In genomic region chr17:27355717-27356116, GRCm38 (mm10) we compare ENCODE assay signal across 20 mouse cellular contexts.
A peak's percentile ranks its signal among the peaks of the same experiment; 100 is the strongest.
DNase-seq lines count a peak whose midpoint lies in the region; ATAC-seq and TF ChIP-seq lines count a peak whose summit lies in the region.
"Had no signal": no experiment of that assay in that cellular context is flagged by ENCODE, and none has a peak within 500 bp of the region (broad histone marks: within the 10 kb centered on the region; RNA-seq: fewer than 3 reads in every experiment).

No protein-coding gene starts in this region.

- H3K27me3 ChIP-seq in forebrain, embryonic 14.5 days (replicated peaks; ENCODE audit: control insufficient read depth, insufficient read depth, low read length), result no peaks in the 10 kb centered on the region; the same call in 1 of the 2 replicates
- no peaks in the 10 kb centered on the region for H3K27me3 ChIP-seq in forebrain, embryonic 11.5 days (ENCODE audit: control insufficient read depth, insufficient read depth, low read length)
- no peaks in the 10 kb centered on the region for H3K27me3 ChIP-seq in midbrain, embryonic 12.5 days
- no peaks in the 10 kb centered on the region for H3K27me3 ChIP-seq in midbrain, embryonic 15.5 days (replicated peaks)
- H3K27me3 ChIP-seq in testis, adult 2 months (ENCODE audit: control insufficient read depth, insufficient read depth, low read length), result no peaks in the 10 kb centered on the region
- H3K27me3 ChIP-seq: embryonic facial prominence, embryonic 12.5 days had no signal

- no peak for ATAC-seq in forebrain, embryonic 14.5 days
- no peak for ATAC-seq in forebrain, embryonic 11.5 days (replicated peaks; ENCODE audit: low FRiP score)
- ATAC-seq in midbrain, embryonic 12.5 days (ENCODE audit: low FRiP score, low read depth), result no peak
- ATAC-seq in midbrain, embryonic 15.5 days (replicated peaks), result no peak
- ATAC-seq: inflammation-experienced regulatory T-cells, adult 6 months; intestine, postnatal 0 days had no signal

- H3K4me1 ChIP-seq in forebrain, embryonic 14.5 days (ENCODE audit: control insufficient read depth, insufficient read depth, low read length), result no peaks in the 10 kb centered on the region
- no peaks in the 10 kb centered on the region for H3K4me1 ChIP-seq in forebrain, embryonic 11.5 days (replicated peaks; ENCODE audit: control insufficient read depth, insufficient read depth, low read length)
- peaks cover 7% of the 10 kb centered on the region; the same call in 1 of the 2 replicates for H3K4me1 ChIP-seq in midbrain, embryonic 12.5 days
- peaks cover 2% of the 10 kb centered on the region for H3K4me1 ChIP-seq in midbrain, embryonic 15.5 days
- H3K4me1 ChIP-seq in testis, adult 2 months (ENCODE audit: control insufficient read depth, insufficient read depth, low read length), result peaks cover 14% of the 10 kb centered on the region
- H3K4me1 ChIP-seq: embryonic facial prominence, embryonic 12.5 days had no signal

- no peak overlapping the region for H3K4me2 ChIP-seq in forebrain, embryonic 14.5 days (ENCODE audit: low read length)
- H3K4me2 ChIP-seq in forebrain, embryonic 11.5 days (ENCODE audit: low read depth, low read length, severe bottlenecking), result no peak overlapping the region
- H3K4me2 ChIP-seq in midbrain, embryonic 12.5 days (replicated peaks), result no peak overlapping the region
- H3K4me2 ChIP-seq in midbrain, embryonic 15.5 days, result no peak overlapping the region
- H3K4me2 ChIP-seq: embryonic facial prominence, embryonic 12.5 days; forebrain, embryonic 12.5 days; hindbrain, embryonic 13.5 days had no signal

- WGBS in forebrain, embryonic 14.5 days, result 79% methylated on average over 9 of the region's 9 CpGs
- WGBS in forebrain, embryonic 11.5 days, result 87% methylated on average over 9 of the region's 9 CpGs
- WGBS in midbrain, embryonic 12.5 days, result 84% methylated on average over 9 of the region's 9 CpGs
- WGBS in midbrain, embryonic 15.5 days, result 72% methylated on average over 9 of the region's 9 CpGs

- TF ChIP-seq CTCF in testis, adult 2 months (IDR thresholded peaks at IDR 0.05; ENCODE audit: control insufficient read depth, insufficient read depth, insufficient replicate concordance, low read depth, low read length), result no peak

- DNase-seq in forebrain, embryonic 14.5 days (ENCODE audit: low spot score), result peak; percentile 16
- no peak for DNase-seq in forebrain, embryonic 11.5 days (ENCODE audit: low spot score)
- DNase-seq in testis, postnatal 10 days (ENCODE audit: low spot score), result no peak
- DNase-seq in kidney, postnatal 25 days, result no peak
- DNase-seq: adrenal gland, postnatal 10 days; cerebellum, adult 18-20 months; cerebellum, adult 9-11 months; gastrocnemius, postnatal 36 days; heart, adult 11 months; heart, postnatal 10 days; heart, postnatal 4 days had no signal

- no peak overlapping the region for H3K9ac ChIP-seq in forebrain, embryonic 14.5 days (ENCODE audit: low read length)
- no peak overlapping the region for H3K9ac ChIP-seq in forebrain, embryonic 11.5 days (ENCODE audit: low read length)
- H3K9ac ChIP-seq in midbrain, embryonic 12.5 days (replicated peaks), result peak overlapping the region; percentile 7; the same call in 1 of the 2 replicates
- H3K9ac ChIP-seq in midbrain, embryonic 15.5 days, result no peak overlapping the region
- H3K9ac ChIP-seq: embryonic facial prominence, embryonic 12.5 days; forebrain, embryonic 12.5 days; hindbrain, embryonic 13.5 days had no signal

- H3K9me3 ChIP-seq in forebrain, embryonic 14.5 days (replicated peaks; ENCODE audit: control insufficient read depth, low read length), result no peaks in the 10 kb centered on the region
- H3K9me3 ChIP-seq in forebrain, embryonic 11.5 days (ENCODE audit: control insufficient read depth, low read length), result no peaks in the 10 kb centered on the region
- H3K9me3 ChIP-seq in midbrain, embryonic 12.5 days, result no peaks in the 10 kb centered on the region
- no peaks in the 10 kb centered on the region for H3K9me3 ChIP-seq in midbrain, embryonic 15.5 days
- H3K9me3 ChIP-seq: embryonic facial prominence, embryonic 12.5 days; forebrain, embryonic 12.5 days; heart, embryonic 10.5 days; hindbrain, embryonic 13.5 days had no signal

- peak; percentile 28; the same call in 1 of the 2 replicates for TF ChIP-seq POLR2A in testis, adult 2 months (IDR thresholded peaks at IDR 0.05; ENCODE audit: control insufficient read depth, low read depth, low read length)

- no peak overlapping the region for H3K4me3 ChIP-seq in forebrain, embryonic 14.5 days (ENCODE audit: low read depth, low read length)
- H3K4me3 ChIP-seq in forebrain, embryonic 11.5 days (ENCODE audit: low read depth, low read length), result no peak overlapping the region
- no peak overlapping the region for H3K4me3 ChIP-seq in midbrain, embryonic 12.5 days
- no peak overlapping the region for H3K4me3 ChIP-seq in midbrain, embryonic 15.5 days
- H3K4me3 ChIP-seq in testis, adult 2 months (ENCODE audit: control insufficient read depth, low read depth, low read length), result peak overlapping the region; percentile 17
- H3K4me3 ChIP-seq: embryonic facial prominence, embryonic 12.5 days; forebrain, embryonic 12.5 days; heart, embryonic 10.5 days; hindbrain, embryonic 13.5 days had no signal

- no peak overlapping the region for H3K27ac ChIP-seq in forebrain, embryonic 14.5 days (ENCODE audit: low read depth, low read length)
- no peak overlapping the region for H3K27ac ChIP-seq in forebrain, embryonic 11.5 days (ENCODE audit: low read depth, low read length)
- no peak overlapping the region for H3K27ac ChIP-seq in midbrain, embryonic 12.5 days (replicated peaks)
- H3K27ac ChIP-seq in midbrain, embryonic 15.5 days, result no peak overlapping the region
- no peak overlapping the region for H3K27ac ChIP-seq in testis, adult 2 months (ENCODE audit: control insufficient read depth, insufficient read depth, low read depth, low read length)
- H3K27ac ChIP-seq: embryonic facial prominence, embryonic 12.5 days; forebrain, embryonic 12.5 days; heart, embryonic 10.5 days; hindbrain, embryonic 13.5 days had no signal

- H3K36me3 ChIP-seq in forebrain, embryonic 14.5 days (ENCODE audit: control insufficient read depth, insufficient read depth, low read length), result no peaks in the 10 kb centered on the region
- no peaks in the 10 kb centered on the region for H3K36me3 ChIP-seq in forebrain, embryonic 11.5 days (ENCODE audit: control insufficient read depth, insufficient read depth, low read length)
- H3K36me3 ChIP-seq in midbrain, embryonic 12.5 days, result no peaks in the 10 kb centered on the region
- H3K36me3 ChIP-seq in midbrain, embryonic 15.5 days (replicated peaks), result no peaks in the 10 kb centered on the region
- H3K36me3 ChIP-seq in testis, adult 2 months (ENCODE audit: control insufficient read depth, insufficient read depth, low read length), result no peaks in the 10 kb centered on the region
- H3K36me3 ChIP-seq: embryonic facial prominence, embryonic 12.5 days; forebrain, embryonic 12.5 days; heart, embryonic 10.5 days; hindbrain, embryonic 13.5 days had no signal
